Mouse (Mus musculus): ENCODE measurements around the gene Mtmr2. TPM values are rescaled to one million over a fixed set of nuclear protein-coding genes. Genes with fewer than 3 reads are reported as not detected.

Mtmr2 gene
- polyA plus RNA-seq, 1 experiment, result 2.9 TPM

DNA sequence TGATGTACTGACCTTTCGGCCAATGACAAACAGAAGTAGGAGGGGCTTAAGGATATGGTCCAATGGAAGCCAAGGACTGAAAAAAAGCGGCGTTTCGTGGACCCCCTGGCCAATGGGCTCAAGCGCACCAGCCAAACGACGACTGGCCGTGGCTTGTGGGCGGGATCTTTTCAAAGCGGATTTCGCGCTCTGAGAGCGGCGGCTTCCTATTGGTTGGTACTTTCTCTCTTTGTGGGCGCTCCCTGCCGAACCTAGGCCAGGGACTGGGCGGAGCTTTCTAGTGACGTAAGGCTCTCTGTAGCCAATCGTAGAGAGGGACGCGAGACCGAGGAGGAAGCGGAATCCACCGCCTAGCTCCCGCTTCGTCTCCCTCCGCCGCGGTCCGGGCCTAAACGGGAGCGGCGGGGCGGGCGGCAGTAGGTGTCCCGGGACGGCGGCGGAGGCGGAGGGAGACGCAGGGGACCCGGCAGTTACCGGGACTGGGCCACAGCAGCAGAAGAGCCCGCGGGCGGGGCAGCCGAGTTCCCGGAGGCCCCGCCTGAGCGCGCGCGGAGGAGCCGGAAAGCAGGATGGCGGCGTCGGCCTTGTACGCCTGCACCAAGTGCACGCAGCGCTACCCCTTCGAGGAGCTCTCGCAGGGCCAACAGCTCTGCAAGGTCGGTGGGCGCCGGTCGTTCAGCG, 79.3 kb downstream of the Mtmr2 start, which contains the start of gene Fam76b:
TSS of gene Fam76b (plus strand) at position 311 of the 681 bp plus-strand sequence.
- peaks cover 36% of the 10 kb centered on the region for H3K4me1 ChIP-seq
- peaks cover 46% of the 10 kb centered on the region for H3K36me3 ChIP-seq (replicated peaks; ENCODE audit: low read length)
- no peaks in the 10 kb centered on the region for H3K9me3 ChIP-seq
- TF ChIP-seq GATA1 (IDR thresholded peaks at IDR 0.05; ENCODE audit: borderline replicate concordance, low read length), result no peak
- peak; percentile 36; the same call in 1 of the 2 replicates for TF ChIP-seq FLI1 (IDR thresholded peaks at IDR 0.05; ENCODE audit: low read length)
- H3K27me3 ChIP-seq (replicated peaks), result no peaks in the 10 kb centered on the region
- peak within 1 kb of the TSS; percentile 99 for H3K4me3 ChIP-seq (replicated peaks)

DNA sequence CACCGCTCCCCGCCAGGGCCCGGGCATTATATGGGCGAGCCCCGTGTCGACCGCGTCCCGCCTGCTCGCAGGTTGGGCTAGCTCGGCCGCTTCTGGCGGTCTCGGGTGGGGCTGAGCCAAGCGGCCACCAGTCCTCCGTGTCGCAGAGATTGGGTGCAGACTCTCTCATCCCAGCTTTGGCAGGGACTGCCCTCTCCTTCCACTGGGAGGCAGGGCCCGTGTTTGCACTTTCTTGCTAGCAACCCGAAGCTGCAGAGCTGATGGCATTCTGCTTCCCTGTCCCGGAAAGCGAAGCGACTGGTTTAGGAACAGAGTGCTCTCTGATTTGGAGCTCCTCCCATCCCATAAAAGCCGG, 79.9 kb downstream of the Mtmr2 start:
- Histone ChIP-seq H3K36me3 (replicated peaks; ENCODE audit: low read length) (peaks cover 47% of the 10 kb centered on the region), H3K4me3 (replicated peaks) (peak overlapping the region; percentile 99), H3K4me1 (peaks cover 37% of the 10 kb centered on the region), H3K27me3 (replicated peaks) (no peaks in the 10 kb centered on the region), H3K9me3 (no peaks in the 10 kb centered on the region)
- TF ChIP-seq GATA1 (IDR thresholded peaks at IDR 0.05; ENCODE audit: borderline replicate concordance, low read length) (no peak), FLI1 (IDR thresholded peaks at IDR 0.05; ENCODE audit: low read length) (no peak)

- Histone ChIP-seq H3K9me3 (no peaks in the 10 kb centered on the region), H3K4me1 (peaks cover 21% of the 10 kb centered on the region), H3K4me3 (replicated peaks) (no peak overlapping the region), H3K36me3 (replicated peaks; ENCODE audit: low read length) (peaks cover 100% of the 10 kb centered on the region), H3K27me3 (replicated peaks) (no peaks in the 10 kb centered on the region)
- no peak for TF ChIP-seq FLI1 (IDR thresholded peaks at IDR 0.05; ENCODE audit: low read length)
- TF ChIP-seq GATA1 (IDR thresholded peaks at IDR 0.05; ENCODE audit: borderline replicate concordance, low read length), result no peak
Observed at GRCm38 (mm10) chr9:13835256-13835655, 87.0 kb downstream of the Mtmr2 start.

DNA sequence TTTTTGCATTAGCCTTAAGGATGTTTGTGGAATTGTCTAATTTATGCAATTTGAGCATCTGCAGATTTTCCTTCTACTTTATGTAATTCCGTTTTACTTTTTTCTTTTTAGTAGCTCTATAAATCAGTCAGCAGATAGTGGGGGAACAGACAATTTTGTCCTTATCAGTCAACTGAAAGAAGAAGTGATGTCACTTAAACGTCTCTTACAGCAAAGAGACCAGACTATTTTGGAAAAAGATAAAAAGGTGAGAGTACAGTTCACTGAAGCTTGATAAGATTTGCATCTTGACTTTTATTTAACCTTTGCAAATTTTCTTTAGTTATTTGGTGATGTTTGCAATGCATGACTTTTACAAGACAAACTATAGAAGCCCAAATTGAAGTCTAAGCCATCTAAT, 88.5 kb downstream of the Mtmr2 start:
- TF ChIP-seq GATA1 (IDR thresholded peaks at IDR 0.05; ENCODE audit: borderline replicate concordance, low read length) (no peak), FLI1 (IDR thresholded peaks at IDR 0.05; ENCODE audit: low read length) (no peak)
- Histone ChIP-seq H3K9me3 (no peaks in the 10 kb centered on the region), H3K4me3 (replicated peaks) (no peak overlapping the region), H3K27me3 (replicated peaks) (no peaks in the 10 kb centered on the region), H3K36me3 (replicated peaks; ENCODE audit: low read length) (peaks cover 100% of the 10 kb centered on the region), H3K4me1 (peaks cover 14% of the 10 kb centered on the region)

GRCm38 (mm10) chr9:13847591-13847990, 99.4 kb downstream of the Mtmr2 start:
- Histone ChIP-seq H3K4me1 (peaks cover 11% of the 10 kb centered on the region), H3K4me3 (replicated peaks) (no peak overlapping the region), H3K27me3 (replicated peaks) (no peaks in the 10 kb centered on the region), H3K9me3 (no peaks in the 10 kb centered on the region), H3K36me3 (replicated peaks; ENCODE audit: low read length) (peaks cover 56% of the 10 kb centered on the region)
- TF ChIP-seq GATA1 (IDR thresholded peaks at IDR 0.05; ENCODE audit: borderline replicate concordance, low read length) (no peak), FLI1 (IDR thresholded peaks at IDR 0.05; ENCODE audit: low read length) (no peak)

DNA sequence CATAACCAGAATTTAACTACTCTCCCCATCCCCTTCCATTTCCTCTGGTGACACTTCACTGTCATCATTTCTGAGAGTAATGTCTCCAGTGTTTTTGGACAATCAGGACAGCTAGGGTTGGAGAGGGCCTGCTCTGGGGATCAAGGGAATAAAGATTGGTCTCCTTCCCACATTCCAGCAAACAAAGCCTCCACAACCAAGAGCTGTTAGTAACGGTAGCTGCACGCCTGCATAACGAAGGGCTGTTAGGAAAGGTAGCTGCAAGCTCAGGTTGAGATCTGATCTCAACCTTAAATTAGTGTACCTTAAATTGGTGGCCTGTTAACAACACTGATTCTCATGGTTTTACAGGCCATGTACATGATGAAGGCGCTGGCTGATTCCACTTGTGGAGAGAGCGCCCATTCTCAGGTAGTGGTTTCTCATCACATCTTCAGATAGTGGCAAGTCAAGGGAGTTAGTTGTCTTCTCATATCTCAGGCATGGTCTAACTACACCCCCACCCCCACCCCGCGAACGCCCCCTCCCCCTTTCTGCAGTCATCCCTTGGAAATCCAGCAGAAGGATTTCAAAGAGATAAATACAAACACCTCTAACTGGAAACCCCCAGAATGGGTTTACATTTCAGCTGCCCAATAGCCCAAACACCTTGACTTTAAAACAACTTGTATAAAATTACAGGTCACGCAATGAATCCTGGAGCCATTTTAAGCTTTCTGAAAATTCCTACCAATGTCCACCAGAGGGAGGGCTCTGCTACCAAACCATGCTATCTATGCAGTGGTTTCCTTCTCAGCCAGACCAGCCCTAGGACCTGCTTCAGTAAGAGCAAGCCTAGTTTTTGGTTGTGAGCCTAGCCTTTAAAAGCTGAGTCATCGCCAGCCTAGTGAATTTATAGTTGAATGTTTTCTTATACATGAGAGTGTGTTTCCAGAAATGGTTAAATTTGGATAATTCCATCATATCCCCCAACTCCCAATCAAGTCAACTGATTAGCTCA, 100.6 kb downstream of the Mtmr2 start:
- Histone ChIP-seq H3K27me3 (replicated peaks) (no peaks in the 10 kb centered on the region), H3K36me3 (replicated peaks; ENCODE audit: low read length) (peaks cover 46% of the 10 kb centered on the region), H3K4me1 (peaks cover 16% of the 10 kb centered on the region), H3K4me3 (replicated peaks) (no peak overlapping the region), H3K9me3 (no peaks in the 10 kb centered on the region)
- no peak for TF ChIP-seq FLI1 (IDR thresholded peaks at IDR 0.05; ENCODE audit: low read length)

- Histone ChIP-seq H3K4me3 (replicated peaks) (no peak overlapping the region), H3K4me1 (peaks cover 14% of the 10 kb centered on the region), H3K9me3 (no peaks in the 10 kb centered on the region), H3K27me3 (replicated peaks) (peaks cover 3% of the 10 kb centered on the region), H3K36me3 (replicated peaks; ENCODE audit: low read length) (peaks cover 9% of the 10 kb centered on the region)
- TF ChIP-seq FLI1 (IDR thresholded peaks at IDR 0.05; ENCODE audit: low read length) (no peak), GATA1 (IDR thresholded peaks at IDR 0.05; ENCODE audit: borderline replicate concordance, low read length) (no peak)
Observed at GRCm38 (mm10) chr9:13853876-13854275, 105.7 kb downstream of the Mtmr2 start.

Other genes starting within 250 kb of the Mtmr2 start
- 1.8 and 3.6 TPM in 2 replicates for gene Cep57, start 78.7 kb downstream of the Mtmr2 start, polyA plus RNA-seq (2012; ENCODE audit: insufficient read depth, low replicate concordance)
- 2.0 and 2.7 TPM in 2 replicates for gene Fam76b, start 79.3 kb downstream of the Mtmr2 start, polyA plus RNA-seq (2012; ENCODE audit: insufficient read depth, low replicate concordance)